Mouse (Mus musculus): ENCODE results near the gene Hhip.

The Hhip gene

DNA sequence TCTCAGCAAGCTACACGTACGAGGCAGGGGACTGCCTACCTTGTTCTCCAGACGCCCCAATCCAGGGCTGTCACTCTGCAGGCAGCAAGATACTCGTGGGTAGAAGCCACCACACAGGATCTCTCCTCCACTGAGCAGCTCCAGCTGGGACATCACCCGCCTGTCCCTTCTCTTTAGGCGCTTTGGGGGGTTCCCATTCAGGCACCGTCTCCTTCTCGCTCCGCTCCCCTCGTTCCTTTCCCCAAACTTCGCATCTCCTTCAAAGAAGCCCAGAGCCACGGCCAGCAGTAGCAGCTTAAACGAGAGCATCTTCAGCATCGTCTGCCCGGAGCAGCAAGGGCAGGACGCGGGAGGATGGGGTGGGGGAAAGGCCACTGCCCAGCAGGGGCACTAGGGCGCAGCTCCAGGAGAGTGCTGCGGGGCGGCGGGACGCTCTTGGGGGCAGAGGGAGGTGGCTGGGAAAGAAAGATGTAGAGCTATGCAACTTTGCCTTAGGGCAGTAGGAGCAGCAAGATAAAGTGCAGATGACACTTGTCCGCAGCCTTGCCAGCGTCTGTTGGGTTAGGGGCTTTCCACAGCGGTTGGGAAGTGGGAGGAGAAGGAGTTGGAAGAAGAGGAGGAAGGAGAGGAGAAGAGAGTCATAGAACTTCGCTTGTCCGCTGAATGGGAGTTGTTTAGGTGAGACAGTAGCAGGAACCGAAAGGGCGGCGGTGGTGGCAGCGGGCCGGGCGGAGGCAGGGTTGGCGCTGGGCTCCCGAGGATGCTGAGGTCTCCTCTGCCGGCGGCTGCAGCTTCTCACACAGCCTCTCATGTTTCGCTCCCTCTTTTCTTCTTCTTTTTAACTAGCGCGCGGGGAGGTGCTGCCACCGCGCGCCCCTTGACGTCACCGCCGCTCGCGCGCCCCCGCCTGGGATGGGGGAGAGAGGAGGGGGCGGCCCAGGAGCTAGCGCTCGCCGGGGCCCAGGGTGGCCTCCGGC is at the start of gene Hhip:
Gene Hhip, minus strand, starts transcription at position 809 of the 977 bp plus-strand sequence.
- DNase-seq (ENCODE audit: low read depth), result no peak

DNA sequence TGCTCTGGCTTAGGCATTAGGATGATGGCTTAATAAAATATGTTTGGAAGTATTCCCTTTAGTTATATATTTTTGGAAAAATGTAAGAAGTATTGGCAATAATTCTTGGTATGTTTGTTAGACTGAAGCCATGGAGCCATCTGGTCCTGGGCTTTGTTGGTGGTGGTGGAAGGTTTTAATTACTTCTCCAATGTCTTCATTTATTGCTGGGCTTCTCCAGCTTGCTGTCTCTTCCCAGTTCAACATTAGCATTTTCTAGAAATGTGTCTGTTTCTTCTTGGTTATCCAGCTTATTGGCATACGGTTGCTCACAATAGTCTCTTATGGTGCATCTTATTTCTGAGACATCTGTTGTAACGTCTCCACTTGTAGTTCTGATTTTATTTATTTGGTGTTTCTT is 29.2 kb upstream of the Hhip start:
- DNase-seq (ENCODE audit: low read depth), result no peak

DNA sequence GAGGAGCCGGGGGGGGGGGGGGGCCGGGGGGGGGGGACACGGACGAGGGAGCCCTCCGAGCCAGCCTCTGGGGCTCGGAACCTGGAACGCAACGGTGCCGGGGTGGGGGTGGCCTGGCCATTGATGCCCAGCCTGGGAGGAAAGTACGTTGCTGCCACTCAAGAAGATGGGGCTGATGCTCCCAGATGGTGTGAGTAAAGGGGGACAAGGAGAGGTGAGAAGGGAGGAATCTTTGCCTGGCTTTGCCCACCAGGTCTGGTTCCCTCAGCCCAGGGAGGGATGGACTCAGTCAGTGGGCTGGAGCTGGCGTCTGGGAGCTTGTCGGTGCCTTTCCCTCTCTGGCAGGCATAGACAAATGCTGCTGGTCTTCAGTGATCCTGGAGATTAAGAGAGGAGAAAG is 387 bp upstream of the Hhip start:
- no peak for DNase-seq (ENCODE audit: low read depth)

DNA sequence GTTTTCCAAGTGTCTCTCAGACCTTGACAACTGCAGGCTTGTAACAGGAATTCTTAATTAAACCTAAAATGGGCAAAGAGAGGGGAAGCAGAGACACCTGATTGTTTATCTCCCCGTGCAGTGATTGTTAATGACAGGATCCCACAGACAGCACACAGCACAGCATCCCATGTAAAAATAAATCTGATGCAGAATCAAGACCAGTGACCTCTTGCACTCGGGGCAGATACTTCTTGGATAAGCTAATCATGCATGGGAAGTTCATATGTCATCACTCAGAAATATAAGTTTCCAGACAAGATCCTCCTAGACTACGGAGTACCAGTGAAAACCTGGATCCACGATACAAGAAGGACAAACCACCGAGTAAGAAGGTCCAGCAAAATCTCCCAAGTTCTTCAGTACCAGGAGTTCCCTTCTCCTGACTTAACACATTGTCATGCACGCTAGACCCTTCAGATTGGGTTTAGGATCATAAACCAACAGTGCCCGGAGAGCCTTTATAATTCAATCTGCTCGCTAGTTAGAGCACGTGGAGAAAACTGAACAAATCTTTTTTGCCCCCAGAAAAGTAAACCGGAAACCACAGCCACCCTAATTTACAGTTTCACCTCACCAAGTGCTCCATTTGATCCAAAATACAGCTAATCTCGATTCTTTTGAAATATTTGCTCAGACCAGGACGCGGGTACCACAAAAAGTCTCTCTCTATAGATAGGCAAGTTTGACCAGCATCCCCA is 1.3 kb downstream of the Hhip start:
- DNase-seq (ENCODE audit: low read depth), result no peak

DNA sequence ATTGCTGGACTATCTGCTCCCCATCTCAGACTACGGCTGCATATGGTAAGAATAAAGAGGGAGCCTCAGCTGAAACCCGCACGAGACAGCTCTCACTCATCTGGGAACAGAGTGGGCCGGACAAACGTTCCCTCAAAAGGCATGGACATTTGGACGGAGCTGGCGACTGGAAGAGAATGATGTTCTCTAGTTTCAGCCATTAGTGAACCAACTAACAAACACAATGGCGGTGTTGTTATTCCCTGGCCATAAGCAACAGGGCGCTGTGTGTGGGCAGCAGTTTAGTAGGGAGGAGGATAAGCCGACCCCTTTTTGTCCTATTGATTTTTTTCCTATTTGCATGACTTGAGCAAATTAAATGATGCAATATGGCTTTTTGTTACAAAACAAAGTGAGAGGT is 2.0 kb downstream of the Hhip start:
- no peak for DNase-seq (ENCODE audit: low read depth)

DNA sequence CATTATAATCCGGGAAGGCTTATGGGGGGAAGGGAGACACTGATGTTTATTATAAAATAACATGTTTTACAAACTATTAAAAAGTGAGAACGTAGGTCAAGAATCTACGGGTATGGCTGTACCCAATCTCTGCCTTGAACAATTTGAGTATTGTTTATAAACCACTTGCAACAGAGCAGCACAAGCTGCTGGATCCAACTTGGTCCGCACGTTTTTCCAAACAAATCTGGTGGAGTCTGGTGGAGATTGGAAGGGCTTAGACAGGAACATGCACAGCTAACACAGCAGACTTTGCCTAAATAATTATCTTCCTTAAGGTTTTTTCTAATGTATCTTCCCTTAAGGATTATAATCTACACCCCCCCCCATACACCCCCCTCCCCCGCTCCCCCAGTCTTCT is 2.7 kb downstream of the Hhip start:
- no peak for DNase-seq (ENCODE audit: low read depth)

DNA sequence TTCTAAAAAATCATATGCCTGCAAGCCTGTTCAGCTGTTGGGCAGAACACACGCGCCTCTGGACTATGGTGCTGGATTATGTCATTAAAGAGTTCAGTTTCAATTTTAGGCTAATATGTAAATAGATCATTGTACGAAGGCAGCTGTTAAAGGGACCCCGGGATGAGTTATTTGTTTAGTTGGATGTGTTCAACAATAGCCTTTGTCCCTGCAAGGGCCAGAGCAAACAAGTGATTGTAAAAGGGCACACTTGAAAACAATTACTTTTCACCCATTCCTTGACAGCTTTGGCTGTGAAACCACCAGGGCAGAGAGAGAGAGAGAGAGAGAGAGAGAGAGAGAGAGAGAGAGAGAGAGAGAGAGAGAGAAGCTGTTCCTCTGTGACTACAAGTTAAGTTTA is 3.6 kb downstream of the Hhip start:
- no peak for DNase-seq (ENCODE audit: low read depth)

DNA sequence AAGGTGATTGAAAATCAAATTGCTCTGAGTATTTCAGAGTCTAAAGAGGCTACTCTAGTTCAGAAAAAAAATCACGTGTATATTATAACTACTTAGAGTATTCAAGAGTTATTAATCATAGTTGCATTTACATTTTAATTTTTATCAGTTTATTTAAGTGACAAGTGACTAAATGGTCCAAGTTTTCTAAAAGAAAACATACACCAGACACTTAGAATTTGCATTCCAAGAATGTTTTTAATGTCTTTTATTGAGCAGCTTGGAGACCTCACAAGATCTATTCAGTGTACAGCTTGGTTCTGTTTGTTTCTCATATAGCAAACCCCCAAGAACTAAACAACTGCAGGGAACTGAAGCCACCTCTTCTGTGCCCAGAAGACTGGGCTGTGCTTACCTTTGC is 5.0 kb downstream of the Hhip start:
- DNase-seq (ENCODE audit: low read depth), result no peak

DNA sequence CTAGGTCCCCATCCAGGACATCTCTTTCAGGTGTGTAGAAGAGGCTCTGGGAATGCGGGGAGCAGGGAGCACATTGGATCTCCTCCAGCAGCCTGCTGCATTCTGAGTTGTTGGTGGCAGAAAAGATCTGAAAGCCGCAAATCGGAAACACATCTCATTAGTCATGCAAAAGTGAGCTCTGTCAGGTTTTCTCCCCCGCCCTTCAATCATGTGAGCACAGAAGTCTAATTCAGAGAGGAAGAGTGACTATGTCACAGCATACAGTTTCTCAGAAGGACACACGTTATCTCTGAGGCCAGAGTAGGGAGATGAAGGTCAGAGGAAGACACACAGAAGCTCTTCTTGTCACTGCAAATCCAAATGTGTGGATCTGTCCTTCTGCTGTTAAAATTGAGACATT is 6.3 kb downstream of the Hhip start:
- no peak for DNase-seq (ENCODE audit: low read depth)

DNA sequence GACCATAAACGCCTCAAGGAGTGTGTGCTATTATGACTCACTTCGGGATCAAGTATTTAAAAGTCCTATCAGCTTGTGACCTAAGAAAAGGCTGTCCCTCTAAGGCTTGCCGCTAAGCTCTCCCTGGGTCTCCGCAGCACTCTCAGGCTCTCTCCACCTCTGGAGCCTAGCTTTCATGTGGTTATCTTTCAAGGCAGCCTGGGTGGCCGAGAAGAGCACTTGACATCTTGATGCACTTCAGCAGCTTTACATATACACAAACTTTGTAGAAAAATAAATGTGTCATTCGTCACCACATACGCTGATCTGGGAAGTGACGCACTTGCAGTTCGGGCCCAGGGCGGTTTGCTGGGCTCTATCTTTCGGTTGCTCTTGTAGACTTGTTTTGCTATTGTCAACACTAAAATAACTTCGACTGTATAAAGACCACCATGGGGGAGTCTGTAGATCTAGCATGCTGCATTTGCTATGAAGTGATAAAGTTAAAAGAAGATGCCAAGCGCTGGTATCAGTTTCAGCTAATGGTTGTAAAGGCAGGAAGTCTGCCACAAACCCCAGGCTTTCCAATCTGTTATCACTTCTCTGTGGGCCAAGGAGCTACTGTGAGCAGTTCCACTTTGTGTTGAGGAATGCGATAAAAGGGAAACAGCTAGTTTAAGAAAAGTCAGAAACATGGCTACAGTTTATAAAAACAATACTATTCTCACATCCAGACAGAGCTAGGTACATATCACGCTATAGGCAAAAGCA is 8.4 kb downstream of the Hhip start:
- no peak for DNase-seq (ENCODE audit: low read depth)

DNA sequence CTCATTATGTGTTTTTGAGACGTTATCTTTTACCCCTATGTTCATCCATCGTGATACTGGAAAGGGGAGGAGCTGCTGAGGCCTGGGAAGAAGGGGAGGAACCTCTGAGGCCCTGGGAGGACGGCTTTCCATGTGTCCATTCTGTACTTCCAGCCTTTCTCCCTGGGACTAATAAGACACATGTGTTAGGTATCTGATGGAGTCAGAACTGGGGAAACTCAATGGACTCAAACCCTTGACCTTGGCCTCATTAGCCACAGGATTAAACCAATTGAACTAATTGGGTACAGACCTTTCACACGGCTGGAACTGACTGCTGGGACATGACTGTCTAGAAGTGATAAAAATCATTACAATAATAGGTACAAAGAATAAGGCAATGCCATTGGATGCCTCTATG is 9.6 kb downstream of the Hhip start:
- DNase-seq (ENCODE audit: low read depth), result no peak

DNA sequence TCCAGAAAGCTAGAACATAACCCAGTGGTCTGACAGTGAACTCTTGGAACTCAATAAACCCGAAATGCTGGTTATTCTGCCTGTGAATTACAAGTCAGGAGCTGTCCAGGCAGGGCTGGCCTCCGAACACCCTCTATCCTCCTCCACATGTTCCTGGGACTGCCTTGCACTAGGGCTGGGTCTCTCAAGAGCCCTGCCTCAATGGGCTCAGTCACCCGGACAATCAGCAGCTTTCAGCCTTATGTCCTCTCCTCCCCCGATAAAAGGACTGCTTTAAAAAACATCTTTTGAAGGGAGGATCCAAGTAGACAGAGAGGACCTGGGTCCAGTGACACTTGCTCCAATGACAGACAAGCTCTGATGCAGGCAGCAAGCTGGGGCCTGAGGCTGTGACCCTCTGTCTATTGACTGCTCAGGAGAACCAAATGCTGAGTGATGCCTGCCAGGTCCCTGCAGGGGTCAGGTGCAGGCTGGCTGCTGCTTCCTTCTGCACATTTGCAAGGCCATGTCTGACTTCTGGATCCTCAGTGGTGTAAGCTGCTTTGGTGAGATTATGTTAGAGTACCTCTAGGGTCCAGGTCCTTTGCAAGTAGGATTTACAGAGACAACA is 20.1 kb downstream of the Hhip start:
- DNase-seq (ENCODE audit: low read depth), result no peak

DNA sequence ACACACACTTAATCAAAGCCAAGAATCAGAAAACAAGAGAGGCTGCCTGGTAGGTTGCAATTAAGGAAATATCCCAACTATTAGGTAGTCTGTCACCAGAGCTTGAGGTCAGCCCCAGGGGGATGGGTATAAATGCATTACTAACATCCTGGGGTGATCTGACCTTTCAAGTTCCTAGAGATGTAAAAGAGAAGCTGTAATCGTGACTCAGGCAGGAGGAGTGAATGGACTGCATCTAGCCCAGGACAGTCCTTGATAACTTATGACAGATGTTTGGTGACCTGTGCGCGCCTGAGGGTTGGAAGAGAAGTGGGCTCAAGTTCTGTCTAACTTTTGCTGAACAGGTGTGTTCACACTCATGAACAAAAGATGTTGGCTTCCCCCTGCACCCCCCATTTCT is 25.2 kb downstream of the Hhip start:
- no peak for DNase-seq (ENCODE audit: low read depth)

DNA sequence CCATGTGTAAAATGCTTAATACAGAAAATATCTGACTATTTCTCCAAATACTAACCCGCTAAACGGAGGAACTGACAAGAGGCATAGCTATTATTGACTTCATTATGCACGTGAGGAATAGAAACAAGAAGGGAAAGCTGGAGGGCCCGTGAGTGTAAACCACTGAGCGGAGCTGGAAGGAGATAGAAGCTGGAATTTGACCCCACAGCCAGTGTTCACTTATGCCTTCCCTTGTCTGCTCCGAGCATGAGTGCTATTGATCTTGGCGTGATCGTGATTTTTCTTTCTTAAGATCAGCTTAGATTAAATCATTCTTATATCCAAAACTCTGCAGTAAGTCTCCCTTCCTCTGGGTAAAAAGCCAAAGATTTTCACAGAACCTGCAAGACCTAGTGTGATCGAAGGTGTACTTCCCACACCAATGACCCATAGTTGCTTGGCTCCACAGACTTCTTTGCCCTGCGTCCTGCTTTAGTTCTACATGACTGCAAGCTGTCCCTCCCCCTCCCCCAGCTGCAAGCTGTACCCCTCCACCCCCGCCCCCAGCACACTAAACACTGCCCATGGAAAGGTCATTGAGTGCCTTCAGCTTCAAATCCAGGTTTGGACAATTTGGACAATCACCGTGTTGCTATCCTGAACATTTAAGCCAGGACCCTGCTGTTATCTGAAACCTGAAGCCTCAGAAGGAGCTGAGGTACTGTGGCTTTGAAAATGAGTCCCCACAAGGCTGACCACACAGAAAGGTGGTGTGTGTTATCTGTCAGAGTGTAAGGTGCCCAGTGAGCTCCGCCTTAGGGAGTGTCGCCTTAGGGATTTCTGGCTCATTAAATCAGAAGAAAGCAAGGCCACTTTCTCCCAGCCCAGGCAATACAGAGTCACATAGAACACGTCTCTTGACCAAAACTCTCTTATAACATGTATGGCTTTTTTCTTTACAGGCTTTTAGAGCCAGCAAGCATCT is 26.2 kb downstream of the Hhip start:
- no peak for DNase-seq (ENCODE audit: low read depth)

DNA sequence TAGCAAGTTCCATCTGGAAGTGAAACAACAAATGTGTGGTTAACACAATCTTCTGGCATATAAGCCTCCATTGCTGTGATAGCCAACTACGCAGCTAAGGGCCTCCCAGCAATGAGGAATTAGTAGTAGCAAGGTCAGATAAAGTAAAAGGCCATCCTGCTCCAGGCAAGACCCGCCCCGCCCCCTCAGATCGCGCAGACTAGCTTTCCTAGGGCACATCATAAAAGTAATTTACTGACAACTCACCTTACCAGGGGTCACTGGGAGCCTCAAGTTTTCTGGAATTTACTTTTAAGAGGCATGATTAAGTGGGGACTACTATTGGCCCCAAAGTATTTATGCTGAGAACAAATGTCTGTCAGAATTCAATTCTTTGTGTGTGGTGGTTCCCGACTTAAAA is 28.2 kb downstream of the Hhip start:
- no peak for DNase-seq (ENCODE audit: low read depth)

DNA sequence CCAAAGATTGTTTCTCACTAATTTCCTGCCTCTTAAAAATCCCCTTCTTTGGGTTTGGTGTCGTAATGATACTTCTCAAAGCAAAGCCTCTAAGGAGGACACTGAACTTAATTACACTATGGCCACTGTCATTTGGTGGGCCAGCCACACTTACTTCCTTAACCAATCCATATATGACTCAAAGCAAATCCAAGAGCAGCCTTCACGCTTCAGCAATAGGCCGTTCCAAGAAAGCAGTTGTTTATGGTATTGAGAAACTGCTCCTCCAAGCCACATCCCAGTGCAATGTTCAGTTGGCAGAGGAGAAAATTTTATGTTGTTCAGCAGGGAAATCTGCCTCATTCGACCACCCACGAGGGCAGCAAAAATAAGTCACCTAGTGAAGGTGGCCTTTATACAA is 37.3 kb downstream of the Hhip start:
- DNase-seq (ENCODE audit: low read depth), result no peak

DNA sequence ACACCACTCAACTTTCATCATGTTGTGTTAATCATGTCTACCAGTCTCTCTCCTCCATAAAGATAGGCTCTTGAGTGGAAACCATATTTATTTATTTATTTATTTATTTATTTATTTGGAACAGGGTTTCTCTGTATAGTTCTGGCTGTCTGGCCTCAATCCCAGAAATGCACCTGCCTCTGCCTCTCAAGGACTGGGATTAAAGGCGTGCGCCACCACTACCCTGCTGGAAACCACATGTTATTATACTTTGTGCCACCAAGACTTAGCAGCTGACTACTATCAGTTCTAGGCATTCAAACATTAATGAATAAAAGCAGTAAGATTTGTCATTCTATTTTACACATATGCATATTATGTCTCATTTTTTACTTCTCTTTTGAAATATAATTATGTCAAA is 42.0 kb downstream of the Hhip start:
- no peak for DNase-seq (ENCODE audit: low read depth)

DNA sequence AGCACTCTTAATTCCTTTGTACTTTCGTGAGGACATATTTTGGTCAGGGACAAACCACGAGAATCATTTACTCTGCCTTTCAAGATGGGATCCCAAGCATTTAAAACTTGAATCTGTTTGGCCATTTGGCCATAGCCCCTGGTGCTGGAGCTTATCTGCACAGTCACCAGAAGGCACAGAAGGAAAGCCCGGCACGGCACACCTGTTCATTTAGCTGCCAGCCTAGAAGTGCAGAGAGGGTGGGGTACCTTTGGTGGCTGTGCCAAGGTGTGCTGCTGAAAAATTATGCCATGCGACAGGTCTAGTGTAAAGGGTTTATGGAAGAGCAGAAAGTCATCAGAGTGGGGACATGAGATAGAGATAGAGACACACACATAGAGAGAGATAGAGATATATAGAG is 53.4 kb downstream of the Hhip start:
- no peak for DNase-seq (ENCODE audit: low read depth)

DNA sequence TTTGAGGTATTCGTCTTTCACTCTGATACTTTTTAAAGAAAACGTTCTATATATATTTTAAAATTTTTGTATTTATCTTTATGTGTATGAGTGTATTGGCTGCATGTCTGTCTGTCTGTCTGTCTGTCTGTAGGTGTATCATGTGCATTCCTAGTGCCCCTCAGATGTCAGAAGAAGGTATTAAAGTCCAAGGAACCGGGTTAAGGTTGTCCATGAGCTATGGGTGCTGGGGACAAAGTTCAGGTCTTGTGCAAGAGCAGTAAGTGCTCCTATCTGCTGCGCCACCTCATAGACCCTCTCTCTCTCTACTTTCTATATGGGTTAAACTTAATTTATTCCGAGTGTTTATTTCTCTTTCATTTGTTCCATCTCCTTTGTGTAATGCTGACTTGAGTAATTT is 55.5 kb downstream of the Hhip start:
- no peak for DNase-seq (ENCODE audit: low read depth)

DNA sequence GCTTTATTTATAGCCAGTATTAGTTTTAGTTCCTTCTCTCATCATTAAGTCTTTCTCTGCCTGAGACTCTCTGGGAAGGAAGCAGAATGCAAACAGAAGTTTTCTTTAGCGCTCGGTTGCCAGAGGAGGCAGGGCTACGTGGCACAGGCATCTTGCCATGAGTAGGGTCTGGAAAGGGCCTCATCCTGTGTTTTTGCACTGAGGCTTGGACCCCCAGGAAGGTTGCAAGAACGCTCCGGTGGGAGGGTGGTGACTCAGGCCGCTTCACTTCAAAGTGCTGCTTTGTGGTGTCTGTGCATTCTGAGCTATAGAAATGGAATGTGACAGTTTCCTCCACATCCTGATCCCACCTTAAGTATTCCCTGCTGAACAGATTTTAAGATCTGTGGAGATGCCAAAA is 62.7 kb downstream of the Hhip start:
- no peak for DNase-seq (ENCODE audit: low read depth)

DNA sequence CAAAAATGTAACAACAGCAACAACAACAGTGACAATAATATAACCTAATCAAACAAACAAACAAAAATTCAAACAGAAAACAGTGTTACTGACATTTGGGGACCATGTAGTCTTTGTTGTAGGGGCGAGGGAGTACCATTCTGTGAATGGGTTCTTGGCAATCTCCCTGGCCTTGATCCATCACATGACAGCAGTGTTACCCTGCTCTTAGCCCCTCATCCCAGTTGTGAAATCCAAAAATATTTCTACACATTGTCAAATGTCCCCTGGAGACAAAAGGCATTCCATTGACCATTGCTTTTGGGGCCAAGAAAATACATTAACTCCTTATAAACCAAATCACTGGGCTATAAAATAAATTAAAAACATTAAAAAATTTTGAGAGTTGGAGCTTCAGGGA is 64.3 kb downstream of the Hhip start:
- DNase-seq (ENCODE audit: low read depth), result no peak
